Comparison of ENCODE assay signal across 13 mouse cellular contexts in the genomic region with DNA sequence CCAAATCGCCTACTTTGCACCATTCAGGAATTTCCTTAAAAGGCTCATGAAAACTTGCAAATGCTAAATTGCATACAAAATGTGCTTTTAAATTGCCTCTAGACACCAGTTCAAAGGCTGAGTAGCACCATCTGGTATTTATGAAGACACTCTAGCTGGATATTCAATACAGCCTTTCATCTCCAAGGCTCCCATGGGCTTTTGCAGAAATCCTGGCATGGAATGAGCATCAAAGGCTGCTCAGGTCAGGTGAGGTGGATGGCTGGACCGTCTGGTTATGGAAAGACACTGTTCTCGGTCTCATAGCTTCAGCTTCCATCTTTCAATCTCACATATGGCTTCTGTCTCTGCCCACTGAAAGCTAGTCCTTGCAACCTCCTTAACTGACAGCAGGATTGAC.
"Had no signal": no experiment of that assay in that cellular context is flagged by ENCODE, and none has a peak within 500 bp of the region (broad histone marks: within the 10 kb centered on the region; RNA-seq: fewer than 3 reads in every experiment).

No protein-coding gene starts in this region.

- H3K36me3 ChIP-seq: limb, embryonic 10.5 days; liver, embryonic 15.5 days; lung, embryonic 15.5 days; midbrain, embryonic 13.5 days; stomach, embryonic 15.5 days had no signal

- H3K9me3 ChIP-seq: limb, embryonic 10.5 days; liver, embryonic 15.5 days; lung, embryonic 15.5 days; midbrain, embryonic 13.5 days; stomach, embryonic 15.5 days had no signal

- H3K4me1 ChIP-seq: liver, embryonic 15.5 days; lung, embryonic 15.5 days; midbrain, embryonic 13.5 days; stomach, embryonic 15.5 days had no signal

- H3K27me3 ChIP-seq: liver, embryonic 15.5 days; lung, embryonic 15.5 days; midbrain, embryonic 13.5 days; stomach, embryonic 15.5 days had no signal

- DNase-seq: kidney, postnatal 10 days; kidney, postnatal 4 days; lung, postnatal 14 days; right cerebral cortex, postnatal 14 days; thymus, adult 2 months; thymus, postnatal 25 days had no signal

- H3K9ac ChIP-seq: liver, embryonic 15.5 days; lung, embryonic 15.5 days; midbrain, embryonic 13.5 days; stomach, embryonic 15.5 days had no signal

- H3K27ac ChIP-seq: layer of hippocampus, adult 2 months; limb, embryonic 10.5 days; liver, embryonic 15.5 days; lung, embryonic 15.5 days; midbrain, embryonic 13.5 days; stomach, embryonic 15.5 days had no signal

- ATAC-seq: midbrain, embryonic 13.5 days had no signal

- H3K4me2 ChIP-seq: liver, embryonic 11.5 days; liver, embryonic 15.5 days; lung, embryonic 15.5 days; midbrain, embryonic 13.5 days; stomach, embryonic 15.5 days had no signal

- H3K4me3 ChIP-seq: layer of hippocampus, adult 2 months; limb, embryonic 10.5 days; liver, embryonic 15.5 days; lung, embryonic 15.5 days; midbrain, embryonic 13.5 days; stomach, embryonic 15.5 days had no signal
